Mouse (Mus musculus) embryonic facial prominence, embryonic 13.5 days (tissue): ENCODE data around the gene Kank1. TPM values are rescaled to one million over a fixed set of nuclear protein-coding genes. Genes with fewer than 3 reads are reported as not detected.

Experiments used
- ATAC-seq: fragments of 200-750 bp; cut with Nextera tagmentation; 2 replicates; pipeline ENCODE4 v1.8.0; 2017; ENCODE audit warnings: low read depth; ENCODE audit not compliant: insufficient number of reproducible peaks, insufficient read depth, low FRiP score, low TSS enrichment
- H3K27ac ChIP-seq: fragments of 300-500 bp; sonication (generic); 2 replicates; pipeline ENCODE4 v1.5.1; 2015; ENCODE audit warnings: moderate library complexity, mild to moderate bottlenecking, inconsistent platforms
- H3K27me3 ChIP-seq: fragments of 300-500 bp; sonication (generic); 2 replicates; pipeline ENCODE4 v1.6.1; 2015; ENCODE audit warnings: mild to moderate bottlenecking, inconsistent platforms
- H3K36me3 ChIP-seq: fragments of 300-500 bp; sonication (generic); 2 replicates; pipeline ENCODE4 v1.6.1; 2015; ENCODE audit warnings: mild to moderate bottlenecking, inconsistent platforms
- H3K4me1 ChIP-seq: fragments of 300-500 bp; sonication (generic); 2 replicates; pipeline ENCODE4 v1.6.1; 2015; ENCODE audit warnings: inconsistent platforms
- H3K4me2 ChIP-seq: fragments of 300-500 bp; sonication (generic); 2 replicates; pipeline ENCODE4 v1.6.1; 2015; ENCODE audit warnings: moderate library complexity, mild to moderate bottlenecking, inconsistent platforms
- H3K4me3 ChIP-seq: fragments of 300-500 bp; sonication (generic); 2 replicates; pipeline ENCODE4 v1.5.1; 2015; ENCODE audit warnings: mild to moderate bottlenecking, inconsistent platforms
- H3K9ac ChIP-seq: fragments of 300-500 bp; sonication (generic); 2 replicates; pipeline ENCODE4 v1.6.1; 2015; ENCODE audit warnings: mild to moderate bottlenecking, inconsistent platforms
- H3K9me3 ChIP-seq: fragments of 300-500 bp; sonication (generic); 2 replicates; pipeline ENCODE4 v1.6.1; 2016; ENCODE audit warnings: inconsistent platforms
- WGBS: fragments of 180-500 bp; shearing (Covaris S2); methylation state at CpG from one replicate; pipeline ENCODE4 v1.1.7; 2015; ENCODE audit warnings: mixed read lengths; 5-methylcytosine and 5-hydroxymethylcytosine counted together
- polyA plus RNA-seq: library from polyadenylated mRNA; unstranded; fragments of >200 nt; fragmentation: Nextera tagmentation; extraction: Ambion mirVana; gene quantifications from 2 replicates; pipeline ENCODE4 v1.2.1, GENCODE M21; 2015

The Kank1 gene
- polyA plus RNA-seq, 1 experiment from 2014 or later: 22.0 TPM

DNA sequence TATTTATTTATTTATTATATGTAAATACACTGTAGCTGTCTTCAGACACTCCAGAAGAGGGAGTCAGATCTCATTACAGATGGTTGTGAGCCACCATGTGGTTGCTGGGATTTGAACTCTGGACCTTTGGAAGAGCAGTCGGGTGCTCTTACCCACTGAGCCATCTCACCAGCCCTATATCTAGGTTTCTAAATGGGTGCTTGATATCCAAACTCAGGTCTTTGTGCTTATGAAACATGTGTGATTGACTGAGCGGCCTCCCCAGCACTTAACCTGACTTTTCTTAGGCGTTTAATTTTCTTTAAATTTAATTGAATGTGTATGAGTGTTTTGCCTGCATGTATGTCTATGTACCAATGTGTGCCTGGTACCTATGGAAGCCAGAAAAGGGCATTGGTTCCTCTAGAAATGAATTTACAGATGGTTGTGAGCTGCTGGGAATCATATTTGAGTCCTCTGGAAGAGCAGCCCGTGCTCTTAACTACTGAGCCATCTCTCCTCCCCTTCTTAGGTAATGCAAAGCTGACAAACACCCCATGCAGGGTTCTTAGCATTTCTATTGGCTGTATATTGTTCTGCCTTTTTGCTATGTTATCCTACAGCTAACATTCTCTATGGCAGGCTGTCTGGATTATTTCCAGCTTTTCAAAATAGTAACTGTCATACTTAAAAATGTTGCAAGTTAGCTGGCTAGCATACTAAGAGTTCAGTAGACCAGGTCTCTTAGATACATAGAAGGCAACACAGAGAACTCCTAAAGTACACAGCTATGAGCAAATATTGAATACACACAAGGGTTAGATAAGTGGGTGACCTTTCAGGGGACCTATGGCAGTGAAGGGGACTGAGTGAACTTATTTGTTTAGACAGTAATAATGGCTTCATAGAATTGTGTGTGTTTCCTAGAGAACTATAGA is 6.5 kb upstream of the Kank1 start:
- 82% methylated on average over 4 of the region's 4 CpGs for WGBS

DNA sequence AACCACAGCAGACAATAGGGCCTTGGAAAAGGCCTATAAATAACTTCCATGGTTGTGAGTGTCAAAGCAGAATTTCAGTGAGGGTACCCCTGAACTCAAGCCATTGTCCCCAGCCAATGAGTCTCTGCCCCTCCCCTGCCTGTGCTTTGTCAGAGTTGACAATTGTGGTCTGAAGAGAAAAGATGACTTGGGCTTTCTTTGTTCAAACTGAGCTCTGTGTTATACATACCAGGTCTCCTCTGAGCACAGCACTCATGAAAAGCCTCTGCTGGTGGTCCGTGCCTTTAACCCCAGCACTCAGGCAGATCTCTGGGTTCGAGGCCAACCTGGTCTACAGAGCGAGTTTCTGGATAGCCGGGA is 5.8 kb upstream of the Kank1 start:
- Histone ChIP-seq H3K27me3 (peaks cover 8% of the 10 kb centered on the region), H3K4me1 (no peaks in the 10 kb centered on the region), H3K4me3 (no peak overlapping the region), H3K27ac (no peak overlapping the region), H3K4me2 (no peak overlapping the region), H3K36me3 (no peaks in the 10 kb centered on the region), H3K9me3 (no peaks in the 10 kb centered on the region), H3K9ac (no peak overlapping the region)
- no peak for ATAC-seq
- WGBS: 79% methylated on average over 4 of the region's 4 CpGs

More for the DNA sequence above, 6.5 kb upstream of the Kank1 start:
- Histone ChIP-seq H3K9me3 (no peaks in the 10 kb centered on the region), H3K36me3 (no peaks in the 10 kb centered on the region), H3K27me3 (peaks cover 4% of the 10 kb centered on the region), H3K9ac (no peak overlapping the region), H3K4me1 (no peaks in the 10 kb centered on the region), H3K4me2 (no peak overlapping the region), H3K27ac (no peak overlapping the region), H3K4me3 (no peak overlapping the region)
- ATAC-seq: no peak

DNA sequence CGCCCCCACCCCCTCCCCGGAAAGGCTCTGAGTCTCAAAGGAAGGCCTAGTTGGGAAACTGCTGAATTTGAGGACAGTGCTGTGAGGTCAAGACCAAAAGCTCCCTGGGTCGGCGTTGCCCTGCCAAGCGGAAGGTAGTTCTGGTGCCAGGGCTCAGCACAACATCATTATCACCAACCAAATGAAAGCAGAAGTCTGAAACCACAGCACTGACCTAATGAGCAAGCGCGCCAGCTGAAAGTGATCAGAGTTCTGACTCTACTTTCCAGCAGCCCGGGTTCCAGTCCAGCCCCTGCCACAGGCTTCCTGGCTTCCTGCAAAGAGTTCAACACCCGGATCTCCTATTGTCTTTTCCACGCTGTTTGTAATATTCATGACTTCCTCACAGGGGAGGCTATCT is 4.7 kb upstream of the Kank1 start:
- ATAC-seq: no peak
- Histone ChIP-seq H3K27ac (no peak overlapping the region), H3K4me2 (no peak overlapping the region), H3K9me3 (no peaks in the 10 kb centered on the region), H3K36me3 (no peaks in the 10 kb centered on the region), H3K9ac (no peak overlapping the region), H3K4me1 (0 out of 2 replicates have a peak, but pooled peaks cover 4% of the 10 kb centered on the region), H3K27me3 (peaks cover 16% of the 10 kb centered on the region), H3K4me3 (no peak overlapping the region)
- WGBS: 68% methylated on average over 10 of the region's 10 CpGs

DNA sequence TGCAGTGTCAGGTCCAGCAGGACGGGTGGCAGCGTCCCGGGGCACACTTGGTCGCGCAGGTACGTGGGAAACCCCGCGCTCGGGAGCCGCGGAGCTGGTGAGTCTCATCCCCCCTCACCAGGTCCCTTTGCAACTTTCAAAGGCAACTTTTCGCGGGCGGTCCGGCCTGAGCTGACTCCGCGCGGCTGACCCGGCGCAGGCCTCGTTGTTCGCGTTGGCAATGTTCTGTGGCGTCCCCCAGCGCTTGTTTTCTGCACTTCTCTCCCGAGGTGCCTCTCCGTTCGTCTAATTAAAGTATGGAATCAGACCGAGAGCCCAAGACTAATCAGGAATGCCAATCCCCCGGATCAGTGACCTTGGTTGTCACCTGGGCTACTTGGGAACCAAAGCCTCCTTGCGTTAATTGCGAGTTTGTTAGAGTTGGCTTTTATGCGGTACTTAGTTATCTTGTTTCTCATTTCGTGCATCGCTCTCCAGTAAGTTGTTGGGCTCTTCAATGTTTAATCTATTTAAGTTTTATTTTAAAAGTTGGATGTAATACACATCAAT is 791 bp downstream of the Kank1 start:
- peak overlapping the region; percentile 72 for H3K9ac ChIP-seq
- H3K9me3 ChIP-seq: no peaks in the 10 kb centered on the region
- H3K36me3 ChIP-seq: no peaks in the 10 kb centered on the region
- no peak for ATAC-seq
- peaks cover 7% of the 10 kb centered on the region; the same call in 1 of the 2 replicates for H3K4me1 ChIP-seq
- 1% methylated on average over 35 of the region's 35 CpGs for WGBS
- H3K27ac ChIP-seq: no peak overlapping the region
- H3K4me2 ChIP-seq: peak overlapping the region; percentile 99
- peaks cover 42% of the 10 kb centered on the region for H3K27me3 ChIP-seq
- peak overlapping the region; percentile 68 for H3K4me3 ChIP-seq

DNA sequence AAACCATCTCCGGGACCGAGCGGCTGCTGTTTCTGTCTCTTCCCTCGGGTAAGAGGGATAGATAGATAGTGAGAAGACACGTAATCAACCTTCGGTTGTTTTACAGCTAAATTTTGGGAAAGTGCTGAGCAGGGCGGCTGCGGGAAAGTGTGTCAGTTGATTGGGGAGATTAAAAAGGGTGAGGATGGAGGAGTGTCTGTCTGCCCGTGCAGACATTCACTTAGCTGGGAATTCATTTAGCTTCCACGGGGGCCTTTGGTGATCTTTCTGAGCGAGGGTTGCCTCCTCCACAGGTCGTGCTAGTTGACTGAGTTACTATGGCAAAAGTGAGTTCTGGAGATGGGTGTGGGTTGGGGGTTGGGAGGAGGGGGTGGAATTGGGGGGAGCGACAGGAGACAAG is 1.3 kb downstream of the Kank1 start:
- Histone ChIP-seq H3K4me2 (peak overlapping the region; percentile 99), H3K4me1 (peaks cover 7% of the 10 kb centered on the region; the same call in 1 of the 2 replicates), H3K4me3 (peak overlapping the region; percentile 68), H3K9me3 (no peaks in the 10 kb centered on the region), H3K9ac (no peak overlapping the region), H3K27me3 (peaks cover 42% of the 10 kb centered on the region), H3K27ac (no peak overlapping the region), H3K36me3 (no peaks in the 10 kb centered on the region)
- 6% methylated on average over 13 of the region's 13 CpGs for WGBS
- ATAC-seq: no peak

DNA sequence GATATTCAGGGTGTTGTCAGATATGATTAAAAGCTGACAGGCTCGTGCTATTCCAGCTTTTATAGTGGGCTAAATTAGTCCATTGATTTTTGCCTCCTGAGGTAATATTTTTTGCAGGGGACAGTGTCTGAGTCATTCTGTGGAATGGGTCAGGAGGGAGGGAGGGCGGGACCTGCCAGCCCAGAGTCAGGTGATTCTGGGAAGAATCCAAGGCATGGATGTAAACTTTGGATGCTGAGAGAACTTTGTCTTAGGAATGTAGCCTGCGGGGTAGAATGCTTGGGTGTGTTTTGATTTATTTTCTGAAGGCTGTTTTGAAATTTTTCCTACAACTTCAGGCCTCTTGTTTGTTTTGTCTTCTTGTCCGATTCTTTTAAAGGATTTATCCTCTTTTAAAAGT is 6.8 kb downstream of the Kank1 start:
- no peaks in the 10 kb centered on the region for H3K4me1 ChIP-seq
- H3K4me2 ChIP-seq: no peak overlapping the region
- WGBS: 71% methylated on average over 4 of the region's 4 CpGs
- no peak for ATAC-seq
- H3K36me3 ChIP-seq: no peaks in the 10 kb centered on the region
- no peak overlapping the region for H3K9ac ChIP-seq
- no peaks in the 10 kb centered on the region for H3K9me3 ChIP-seq
- peaks cover 11% of the 10 kb centered on the region for H3K27me3 ChIP-seq
- H3K27ac ChIP-seq: no peak overlapping the region
- H3K4me3 ChIP-seq: no peak overlapping the region

DNA sequence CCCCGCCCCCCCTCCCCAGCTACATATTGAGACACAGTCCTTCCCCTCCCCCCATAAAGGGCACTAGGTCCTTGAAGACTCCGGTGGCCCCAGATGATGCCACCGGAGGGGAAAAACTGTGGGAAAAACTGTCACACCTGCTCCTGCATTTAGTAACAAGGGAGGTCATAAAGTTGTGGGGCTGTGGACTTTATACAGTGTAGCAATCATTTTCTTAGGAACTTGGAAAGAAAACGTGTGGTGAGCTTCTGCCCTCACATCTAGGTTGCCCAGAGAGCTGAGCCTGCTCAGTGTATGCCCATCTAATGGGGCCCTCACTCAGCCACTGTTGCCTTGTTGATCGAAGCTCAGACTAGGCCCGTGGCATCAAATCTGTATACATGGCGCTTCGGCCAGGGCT is 9.3 kb downstream of the Kank1 start:
- Histone ChIP-seq H3K27ac (no peak overlapping the region), H3K4me1 (0 out of 2 replicates have a peak, but pooled peaks cover 3% of the 10 kb centered on the region), H3K36me3 (no peaks in the 10 kb centered on the region), H3K9me3 (no peaks in the 10 kb centered on the region), H3K9ac (no peak overlapping the region), H3K4me2 (no peak overlapping the region), H3K27me3 (no peaks in the 10 kb centered on the region), H3K4me3 (no peak overlapping the region)
- 89% methylated on average over 8 of the region's 8 CpGs for WGBS
- no peak for ATAC-seq

DNA sequence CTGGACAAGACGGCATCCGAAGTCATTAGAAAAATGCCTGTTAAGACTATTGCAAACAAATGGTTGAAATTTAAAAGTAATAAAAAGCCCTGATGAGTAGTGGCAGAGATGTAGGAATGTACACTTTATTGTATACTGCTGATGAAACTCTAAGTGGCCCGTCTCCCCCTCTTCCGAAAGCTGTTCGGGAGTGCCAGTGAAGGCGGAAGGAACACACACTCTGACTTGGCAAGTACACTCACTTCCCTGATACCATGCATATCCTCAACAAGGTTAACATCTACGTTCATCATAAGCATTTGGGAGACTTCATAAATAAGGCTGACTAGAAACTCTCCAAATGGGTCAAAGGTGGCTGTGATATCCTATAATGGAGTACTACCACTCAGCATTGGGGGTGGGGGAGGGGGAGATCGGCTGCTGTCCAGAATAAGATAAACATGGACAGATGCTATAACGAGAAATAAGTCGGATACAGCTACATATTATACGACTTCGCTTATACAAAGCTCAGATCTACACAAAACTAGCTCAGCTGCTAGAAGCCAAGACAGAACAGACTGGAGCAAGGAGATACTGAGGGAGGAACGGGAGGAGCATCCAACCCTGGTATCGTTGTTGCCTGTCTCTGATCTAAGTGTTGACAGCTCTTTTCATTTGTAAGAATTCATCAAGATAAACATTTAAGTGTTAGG is 11.2 kb downstream of the Kank1 start:
- no peaks in the 10 kb centered on the region for H3K9me3 ChIP-seq
- no peaks in the 10 kb centered on the region for H3K27me3 ChIP-seq
- H3K4me2 ChIP-seq: no peak overlapping the region
- 0 out of 2 replicates have a peak, but pooled peaks cover 3% of the 10 kb centered on the region for H3K4me1 ChIP-seq
- H3K4me3 ChIP-seq: no peak overlapping the region
- ATAC-seq: no peak
- H3K27ac ChIP-seq: no peak overlapping the region
- no peaks in the 10 kb centered on the region for H3K36me3 ChIP-seq
- H3K9ac ChIP-seq: no peak overlapping the region
- 86% methylated on average over 14 of the region's 14 CpGs for WGBS

DNA sequence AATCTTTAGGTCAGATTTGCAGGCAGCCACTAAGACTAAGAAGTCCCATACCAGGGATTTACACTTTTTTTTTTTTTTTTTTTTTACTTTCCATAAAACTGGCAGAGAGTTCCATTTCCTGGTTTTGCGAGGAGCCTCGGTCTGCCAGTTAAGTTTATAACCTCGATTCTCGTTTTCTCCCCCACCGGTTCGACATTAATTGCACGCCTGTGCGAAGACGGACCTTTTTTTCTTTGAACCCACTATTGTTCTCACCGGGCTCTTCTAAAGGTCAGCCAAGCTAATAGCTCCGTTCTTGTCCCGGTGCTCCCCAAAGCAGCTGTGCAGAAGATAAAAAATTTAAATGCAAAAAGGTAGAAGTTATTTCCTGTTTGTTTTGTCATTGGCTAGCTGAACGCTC is 12.5 kb downstream of the Kank1 start:
- H3K4me2 ChIP-seq: no peak overlapping the region
- 67% methylated on average over 13 of the region's 13 CpGs for WGBS

DNA sequence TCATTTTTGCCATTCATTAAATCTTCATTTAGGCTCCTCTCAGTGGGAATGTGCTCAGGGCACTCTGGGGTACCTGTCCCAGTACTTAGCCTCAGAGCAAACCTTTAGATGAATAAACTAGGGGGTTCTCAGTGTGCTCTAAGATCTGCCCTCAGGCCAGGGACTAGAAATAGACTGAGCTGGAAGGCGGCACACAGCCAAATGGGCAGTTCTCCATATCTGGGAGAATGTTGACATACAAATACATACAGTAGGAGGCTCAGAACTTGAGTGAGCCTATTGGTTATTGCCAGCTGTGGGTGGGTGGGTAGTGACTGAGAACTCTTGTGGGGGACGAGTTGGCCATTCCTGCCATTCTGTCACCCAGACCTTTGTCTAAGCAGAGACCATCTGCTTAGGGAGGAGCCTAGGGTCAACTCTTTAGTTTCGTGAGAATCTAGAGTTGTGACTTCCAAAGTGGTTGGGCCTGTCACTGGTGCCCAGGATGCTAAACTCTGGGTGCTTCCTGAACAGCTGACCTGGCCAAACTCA is 14.9 kb downstream of the Kank1 start:
- Histone ChIP-seq H3K36me3 (no peaks in the 10 kb centered on the region), H3K27ac (no peak overlapping the region), H3K9ac (no peak overlapping the region), H3K9me3 (no peaks in the 10 kb centered on the region), H3K4me2 (no peak overlapping the region), H3K4me1 (0 out of 2 replicates have a peak, but pooled peaks cover 3% of the 10 kb centered on the region), H3K27me3 (no peaks in the 10 kb centered on the region), H3K4me3 (no peak overlapping the region)
- ATAC-seq: no peak
- whole genome bisulfite sequencing: 82% methylated on average over 3 of the region's 3 CpGs

More for the DNA sequence above, 12.5 kb downstream of the Kank1 start:
- Histone ChIP-seq H3K36me3 (no peaks in the 10 kb centered on the region), H3K9ac (no peak overlapping the region), H3K27ac (no peak overlapping the region), H3K9me3 (no peaks in the 10 kb centered on the region), H3K4me3 (no peak overlapping the region), H3K4me1 (0 out of 2 replicates have a peak, but pooled peaks cover 3% of the 10 kb centered on the region), H3K27me3 (no peaks in the 10 kb centered on the region)
- ATAC-seq: no peak

DNA sequence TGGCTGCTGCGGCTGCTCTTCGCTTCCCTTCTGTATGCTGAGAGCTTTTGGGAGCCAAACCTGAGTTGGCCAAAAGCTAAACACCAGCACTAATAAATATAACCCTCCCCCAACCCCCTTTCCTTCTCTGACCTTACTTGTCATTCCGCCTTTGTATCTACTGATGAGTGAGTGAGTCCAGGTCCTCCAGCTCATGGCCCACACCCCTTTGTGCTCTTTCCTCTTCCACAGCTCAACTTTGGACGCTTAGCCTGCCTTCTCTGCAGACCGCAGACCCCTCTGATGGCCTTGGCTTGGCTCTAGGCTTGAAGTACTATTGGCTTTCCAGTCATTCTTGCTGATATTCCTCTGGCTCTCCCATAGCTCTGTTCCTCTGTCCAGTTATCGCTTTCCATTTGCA is 16.4 kb downstream of the Kank1 start:
- Histone ChIP-seq H3K36me3 (no peaks in the 10 kb centered on the region), H3K27ac (no peak overlapping the region), H3K27me3 (no peaks in the 10 kb centered on the region), H3K4me1 (0 out of 2 replicates have a peak, but pooled peaks cover 3% of the 10 kb centered on the region), H3K9ac (no peak overlapping the region), H3K4me2 (no peak overlapping the region), H3K9me3 (no peaks in the 10 kb centered on the region), H3K4me3 (no peak overlapping the region)
- ATAC-seq: no peak
- 88% methylated on average over 6 of the region's 6 CpGs for WGBS
